Mouse (Mus musculus): ENCODE results near the gene Zfp595.

GRCm38 (mm10) chr13:67351854-67352253, 19.5 kb upstream of the Zfp595 start:
- TF ChIP-seq CTCF (IDR thresholded peaks at IDR 0.05; ENCODE audit: extremely low read depth, insufficient read length, insufficient replicate concordance, low read depth, low read length), result no peak
- TF ChIP-seq POLR2A (IDR thresholded peaks at IDR 0.05; ENCODE audit: low read depth, low read length), result no peak
